Mouse (Mus musculus): ENCODE measurements around the gene Spag7.

DNA sequence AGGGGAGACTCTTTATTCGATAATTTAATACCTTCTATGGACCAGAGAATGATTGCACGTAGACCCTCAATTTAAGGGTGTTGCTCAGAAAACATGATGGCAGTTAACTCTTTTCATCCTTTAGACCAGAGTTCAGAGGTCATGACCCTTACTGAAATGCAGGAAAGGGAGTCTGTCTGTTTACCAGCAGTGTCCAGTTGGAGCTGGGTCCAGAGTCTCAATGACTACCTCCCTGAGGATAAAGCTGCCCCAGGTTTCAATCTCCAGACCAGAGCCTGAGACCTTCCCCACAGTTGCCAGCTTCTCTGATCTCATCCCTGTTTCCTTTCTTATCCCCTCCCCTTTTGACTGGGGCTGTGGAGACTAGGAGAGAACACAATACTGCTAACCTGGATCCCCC lies 9.4 kb upstream of the Spag7 start:
- TF ChIP-seq CHD2 (IDR thresholded peaks at IDR 0.05; ENCODE audit: low read depth, low read length) (no peak), ZNF384 (IDR thresholded peaks at IDR 0.05; ENCODE audit: low read depth, low read length) (no peak), ZC3H11A (IDR thresholded peaks at IDR 0.05; ENCODE audit: borderline replicate concordance, low read depth, low read length) (no peak), HCFC1 (IDR thresholded peaks at IDR 0.05; ENCODE audit: borderline replicate concordance, insufficient read depth, low read length) (no peak)
